Mouse (Mus musculus) fibroblast of lung, adult 2 months (primary cell): Measurements from ENCODE around the gene Zfp523.

Experiments
- DNase-seq: peaks from one replicate; pipeline ENCODE4 v3.0.0-alpha.2; 2011; ENCODE audit warnings: low read depth

The Zfp523 gene

DNA sequence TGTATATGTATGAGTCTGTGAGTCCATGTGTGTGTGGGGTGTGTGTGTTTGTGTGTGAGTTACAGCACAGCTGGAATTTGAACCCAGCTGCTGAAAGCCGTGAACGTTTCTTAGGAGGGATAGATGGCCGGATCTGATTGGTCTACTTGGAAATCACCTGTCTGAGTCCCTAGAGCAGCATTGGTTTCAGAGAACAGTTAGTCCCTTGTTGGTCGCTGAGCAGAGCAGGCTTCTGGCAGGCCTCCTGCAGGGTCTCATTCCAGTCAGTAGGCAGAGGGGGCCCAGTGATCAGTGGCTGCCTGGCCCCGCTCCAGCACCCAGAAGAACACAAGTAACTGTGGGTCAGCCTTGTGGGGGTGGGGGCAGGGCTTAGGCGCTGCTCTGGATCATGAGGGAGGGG, 67.8 kb downstream of the Zfp523 start:
- no peak for DNase-seq

DNA sequence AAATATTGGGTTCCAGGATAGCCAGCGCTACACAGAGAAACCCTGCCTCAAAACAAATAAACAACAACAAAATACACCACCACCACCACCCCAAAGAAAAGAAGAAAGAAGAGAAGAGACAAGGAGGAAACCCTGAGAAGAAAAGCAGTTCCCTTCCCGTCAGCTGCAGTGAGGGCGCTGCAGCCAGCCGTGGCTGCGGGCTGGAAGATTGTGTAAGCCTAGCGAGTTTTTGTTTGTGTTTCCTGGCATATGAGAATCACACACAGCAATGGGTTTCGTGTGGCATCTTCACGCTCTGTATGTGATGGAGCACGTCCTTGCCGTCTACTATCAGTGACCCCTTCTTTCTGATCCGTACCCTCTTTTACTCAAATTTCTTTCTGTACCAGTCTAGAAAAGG, 69.7 kb downstream of the Zfp523 start:
- no peak for DNase-seq

DNA sequence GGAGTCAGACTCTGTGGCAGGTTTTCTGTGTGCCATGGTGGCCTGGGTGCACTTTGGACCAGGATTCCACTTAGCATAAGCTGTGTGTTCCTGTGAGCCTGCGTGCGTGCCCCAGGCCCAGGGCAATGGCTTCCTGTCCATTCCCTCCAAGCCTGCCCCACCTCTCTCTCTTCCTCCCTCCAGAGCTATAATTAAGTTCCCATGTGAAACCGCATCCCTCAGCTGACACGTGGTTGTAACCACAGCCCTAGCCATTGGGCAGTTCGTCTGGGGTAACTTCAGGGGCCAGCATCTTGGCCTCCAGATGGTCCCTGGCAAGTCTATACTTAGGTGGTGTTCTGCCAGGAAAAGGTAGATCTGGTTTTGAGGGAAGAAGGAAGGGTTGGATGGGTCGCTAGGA, 70.7 kb downstream of the Zfp523 start:
- peak; percentile 77 for DNase-seq

DNA sequence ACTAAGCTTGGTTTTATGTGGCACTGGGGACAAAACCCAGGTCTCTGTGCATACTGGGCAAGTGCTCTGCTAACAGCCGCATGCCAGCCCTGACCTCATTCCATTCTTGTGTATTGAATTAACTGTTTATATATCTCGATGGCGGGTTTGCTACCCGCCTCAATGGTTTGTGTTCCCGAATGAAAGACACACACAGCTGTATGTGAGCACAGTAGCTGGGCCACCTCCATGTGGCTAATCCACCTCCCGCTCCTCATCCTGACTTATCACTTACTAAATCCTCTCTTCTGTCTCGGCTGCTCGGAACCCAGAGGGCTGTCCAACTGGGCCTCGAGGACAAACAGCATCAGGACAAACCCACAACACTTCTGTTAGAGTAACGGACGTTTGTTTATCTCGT, 72.1 kb downstream of the Zfp523 start:
- no peak for DNase-seq

DNA sequence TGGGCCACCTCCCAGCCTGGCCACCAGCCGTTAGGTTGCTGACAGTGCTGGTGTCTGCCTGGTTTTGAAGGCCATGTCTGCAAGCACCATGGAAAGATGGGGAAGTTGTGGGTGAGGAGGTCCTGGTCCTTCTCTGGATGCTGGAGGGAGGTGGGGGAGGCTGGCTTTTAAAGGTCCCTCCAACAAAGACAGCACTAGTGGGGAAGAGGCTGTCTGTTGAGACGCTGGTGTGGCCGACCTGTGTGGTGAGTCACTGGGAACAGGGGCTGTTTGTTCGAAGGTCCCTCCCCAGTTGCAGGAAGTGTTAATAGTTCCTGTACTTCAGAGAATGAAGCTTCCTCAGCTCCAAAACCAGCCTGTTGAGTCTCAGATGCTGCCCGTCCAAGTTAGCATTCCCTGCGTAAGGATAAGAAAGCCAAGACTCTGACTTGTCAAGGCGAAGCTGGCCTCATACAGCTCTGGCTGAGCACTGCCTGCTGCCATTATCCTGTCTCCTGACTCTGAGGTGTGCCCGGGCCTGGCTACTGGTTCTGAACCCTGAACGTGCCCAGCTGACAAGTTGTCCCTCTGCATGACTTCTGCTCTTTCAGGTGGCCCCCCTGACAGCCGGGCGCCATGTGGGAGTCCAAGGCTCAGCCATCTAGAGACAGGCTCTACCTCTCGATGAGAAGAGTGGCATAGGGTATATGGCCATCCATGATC, 74.8 kb downstream of the Zfp523 start:
- DNase-seq, result no peak

DNA sequence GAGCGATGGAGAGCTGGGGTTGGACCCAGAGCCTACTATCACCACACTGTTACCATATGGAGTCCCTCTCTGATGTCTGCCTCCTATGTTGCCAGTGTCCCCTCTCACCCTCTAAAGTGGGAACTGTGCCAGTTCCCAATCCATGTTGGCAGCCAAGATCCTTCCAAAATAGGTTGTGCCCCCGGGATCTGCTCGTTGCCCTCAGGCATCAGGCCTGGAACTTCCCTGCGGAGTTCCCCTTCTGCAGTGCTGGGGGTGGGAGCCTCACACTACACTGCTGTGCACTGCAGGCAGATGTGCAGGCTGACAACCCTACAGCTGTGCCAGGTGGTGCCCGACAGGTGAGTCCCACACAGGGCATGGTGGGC, 75.3 kb downstream of the Zfp523 start:
- DNase-seq, result no peak

DNA sequence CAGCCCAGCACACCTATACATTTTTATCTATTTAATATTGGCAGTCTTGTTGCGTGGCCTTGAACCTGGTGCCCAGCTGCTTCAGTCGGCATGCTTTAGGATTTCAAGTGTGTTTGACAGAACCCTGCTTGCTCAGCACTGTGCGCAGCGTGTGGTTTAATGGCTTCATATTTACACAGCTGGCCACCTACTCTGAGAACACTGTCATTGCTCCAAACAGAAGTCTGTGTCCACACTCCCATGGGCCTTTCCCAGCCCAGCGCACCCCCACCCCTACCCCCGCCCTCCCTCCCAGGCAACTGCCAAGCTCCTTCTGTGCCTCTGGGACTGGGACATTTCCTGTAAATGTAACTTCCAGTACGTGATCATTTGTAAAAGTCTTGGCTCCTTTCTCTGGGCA, 76.3 kb downstream of the Zfp523 start:
- no peak for DNase-seq

DNA sequence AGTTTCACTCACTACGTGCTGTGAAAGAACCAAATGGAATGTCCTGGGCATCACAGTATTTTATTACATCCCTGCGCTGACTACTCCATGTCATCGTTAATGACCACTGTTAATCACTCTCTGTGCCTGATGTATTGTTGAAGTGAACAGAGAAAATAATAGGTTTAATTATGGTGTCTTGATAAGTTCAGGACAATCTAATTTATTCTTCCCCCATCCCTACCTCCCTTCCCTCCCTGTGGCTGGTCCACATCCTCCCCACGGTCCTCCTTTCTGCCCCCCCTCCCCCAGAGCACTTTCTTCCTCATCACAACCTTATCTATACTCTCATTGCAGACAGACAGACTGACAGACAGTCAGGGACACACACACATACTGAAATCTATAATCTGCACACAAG, 77.9 kb downstream of the Zfp523 start:
- DNase-seq, result no peak
